Mouse (Mus musculus) olfactory bulb, adult 2 months (tissue): ENCODE results near the gene Arpc5.

Experiments used
- CTCF ChIP-seq: fragments of 200-500 bp; IDR thresholded peaks from 2 replicates; pipeline ENCODE4 v1.5.1; 2012; ENCODE audit warnings: low read depth, mild to moderate bottlenecking, low read length, moderate library complexity; ENCODE audit not compliant: insufficient read depth
- POLR2A ChIP-seq: fragments of 200-500 bp; IDR thresholded peaks from 2 replicates; pipeline ENCODE4 v1.6.1; 2012; ENCODE audit warnings: mild to moderate bottlenecking, low read depth, low read length, moderate library complexity; ENCODE audit not compliant: insufficient read depth

- no peak for TF ChIP-seq CTCF
- TF ChIP-seq POLR2A, result no peak
Measured at GRCm38 (mm10) chr1:152820911-152821695, 54.8 kb downstream of the Arpc5 start.
